Mouse (Mus musculus) CH12.LX (cell line): ENCODE measurements at regions not wholly inside any gene's neighbourhood (a gene's known extent, or its start where the extent isn't known, plus 50 kb on each side); places are given as distances from the start of the nearest gene placed in this dataset.

Experiments used
- CHD1 ChIP-seq: IDR thresholded peaks from 2 replicates; pipeline ENCODE4 v1.6.1; 2012; ENCODE audit warnings: low read depth, low read length, improper control_type of control experiment, inconsistent platforms
- KAT2A ChIP-seq: IDR thresholded peaks from 2 replicates; pipeline ENCODE4 v1.6.1; 2012; ENCODE audit warnings: low read length, improper control_type of control experiment, inconsistent platforms; ENCODE audit not compliant: insufficient replicate concordance
- MAZ ChIP-seq: IDR thresholded peaks from 2 replicates; pipeline ENCODE4 v1.6.1; 2012; ENCODE audit warnings: low read depth, mild to moderate bottlenecking, inconsistent platforms, low read length, improper control_type of control experiment, moderate library complexity
- MYC ChIP-seq: IDR thresholded peaks from 2 replicates; pipeline ENCODE4 v1.6.1; 2011; ENCODE audit warnings: low read depth, mild to moderate bottlenecking, improper control_type of control experiment, low read length
- POLR2A ChIP-seq: IDR thresholded peaks from 2 replicates; pipeline ENCODE4 v1.6.1; 2011; ENCODE audit warnings: low read depth, mild to moderate bottlenecking, improper control_type of control experiment, low read length
- POLR2AphosphoS2 ChIP-seq: IDR thresholded peaks from 2 replicates; pipeline ENCODE4 v1.6.1; 2011; ENCODE audit warnings: low read depth, low read length, improper control_type of control experiment
- USF1 ChIP-seq: IDR thresholded peaks from 2 replicates; pipeline ENCODE4 v1.6.1; 2014; ENCODE audit warnings: low read depth, mild to moderate bottlenecking, inconsistent platforms, low read length, improper control_type of control experiment

DNA sequence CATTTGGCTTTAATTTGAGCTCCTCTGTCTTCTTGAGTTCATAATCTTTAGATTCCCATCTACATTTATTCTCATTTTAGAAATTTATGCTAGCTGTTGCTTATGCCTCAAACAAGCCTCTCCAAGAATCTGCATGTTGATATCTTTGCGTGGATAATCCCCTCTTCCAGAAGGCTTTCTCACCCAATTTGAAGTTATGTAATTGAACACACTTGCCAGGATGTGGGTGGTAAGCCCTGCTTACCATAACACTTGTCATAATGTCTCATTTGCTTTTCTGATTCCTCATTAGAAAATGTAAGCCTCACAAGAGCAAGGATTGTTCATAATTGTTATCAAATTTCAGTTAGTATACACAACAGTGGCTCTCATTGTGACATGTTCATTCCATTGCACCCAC lies 266.0 kb downstream of the Olfm4 start:
- TF ChIP-seq POLR2A (no peak), MYC (no peak), POLR2AphosphoS2 (no peak), USF1 (no peak), MAZ (no peak), CHD1 (no peak), KAT2A (no peak)
